Mouse (Mus musculus): Measurements from ENCODE around the gene Lactb.

DNA sequence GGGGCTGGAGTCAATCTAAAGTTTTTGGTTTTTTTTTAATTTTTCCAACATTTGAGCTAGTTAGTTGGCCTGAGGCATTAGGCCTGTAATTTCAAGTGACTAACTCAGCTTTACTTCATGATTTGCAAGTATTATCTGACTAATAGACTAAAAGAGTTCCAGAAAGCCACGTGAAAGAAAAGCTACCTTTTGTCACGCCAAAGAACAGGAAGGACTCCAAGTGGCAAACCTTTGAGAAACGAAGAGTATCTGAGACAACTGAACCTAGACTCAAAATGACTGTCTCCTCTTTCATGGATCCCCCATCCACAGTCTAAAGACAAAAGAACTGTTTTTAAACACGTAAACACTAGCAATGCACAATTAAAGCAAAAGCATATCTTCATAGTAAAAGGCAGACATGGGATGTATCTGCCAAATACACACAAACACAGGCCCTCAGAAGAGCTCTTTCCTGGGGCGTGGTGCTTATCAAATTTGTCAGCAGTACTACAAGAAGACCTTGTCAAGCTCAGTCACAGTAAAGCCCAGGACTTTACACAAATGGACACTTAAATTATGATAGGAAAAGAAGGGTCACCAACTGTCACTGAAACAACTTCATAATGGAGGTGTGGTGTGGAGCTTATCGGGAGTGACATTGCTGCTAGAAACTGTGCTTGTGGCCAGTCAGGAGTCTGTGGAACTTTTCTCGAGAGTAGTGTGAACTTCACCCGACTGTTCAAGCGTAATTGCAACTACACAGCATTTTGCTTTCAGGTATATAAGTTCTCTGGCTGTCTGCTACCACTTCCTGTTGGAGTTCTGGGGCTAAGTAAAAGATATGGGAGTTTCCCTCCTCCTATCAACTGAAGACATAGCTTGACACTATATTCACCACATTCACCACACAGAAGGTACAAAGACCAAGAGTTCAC is 59.2 kb downstream of the Lactb start:
- TF ChIP-seq CTCF (IDR thresholded peaks at IDR 0.05; ENCODE audit: low read depth, low read length) (no peak), POLR2AphosphoS5 (IDR thresholded peaks at IDR 0.05; ENCODE audit: insufficient replicate concordance, low read depth, low read length) (no peak), TAL1 (conservative IDR thresholded peaks at IDR 0.05; ENCODE audit: low read depth, low read length) (no peak; the same call in 1 of the 2 replicates)

Measured in G1E (cell line).